Mouse (Mus musculus): Measurements from ENCODE around the gene 4932438H23Rik. TPM values are rescaled to one million over a fixed set of nuclear protein-coding genes. Genes with fewer than 3 reads are reported as not detected.

Gene 4932438H23Rik
- polyA plus RNA-seq, 1 experiment from 2014 or later, result not detected

DNA sequence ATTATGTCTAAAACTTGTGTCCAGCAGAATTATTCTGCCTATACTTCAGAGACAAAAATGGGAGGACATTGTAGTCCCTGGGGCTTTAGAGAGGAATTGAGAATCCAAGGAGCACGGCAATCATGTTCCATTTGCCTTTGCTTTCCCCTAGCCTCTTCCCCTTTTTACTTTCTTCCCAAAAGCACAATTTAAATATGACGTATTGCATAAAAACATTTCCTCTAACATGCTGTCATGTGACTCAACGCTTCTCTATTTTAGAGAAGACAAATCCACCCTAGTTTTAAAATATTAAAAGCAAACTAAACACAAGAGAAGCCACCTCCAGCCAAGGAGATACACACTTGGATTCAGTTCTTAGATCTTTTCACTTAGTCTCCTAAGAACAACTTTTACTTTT, 83.1 kb downstream of the 4932438H23Rik start:
- H3K36me3 ChIP-seq (ENCODE audit: control insufficient read depth, insufficient read depth, low read length), result peaks cover 35% of the 10 kb centered on the region
- no peak for DNase-seq (ENCODE audit: low spot score)
- 48% methylated on average over 3 of the region's 3 CpGs for WGBS
- peaks cover 8% of the 10 kb centered on the region for H3K4me1 ChIP-seq (replicated peaks; ENCODE audit: control insufficient read depth, insufficient read depth, low read length)
- H3K27me3 ChIP-seq (replicated peaks; ENCODE audit: control insufficient read depth, insufficient read depth, low read length), result no peaks in the 10 kb centered on the region
- no peaks in the 10 kb centered on the region for H3K9me3 ChIP-seq (ENCODE audit: control insufficient read depth, low read length)
- H3K4me3 ChIP-seq (ENCODE audit: low read depth, low read length), result peak overlapping the region; percentile 88
- peak overlapping the region; percentile 71 for H3K9ac ChIP-seq (ENCODE audit: low read length)
- H3K4me2 ChIP-seq (ENCODE audit: low read length), result peak overlapping the region; percentile 80
- ATAC-seq (replicated peaks; ENCODE audit: low FRiP score, low TSS enrichment, low read depth), result no peak
- H3K27ac ChIP-seq (ENCODE audit: low read depth), result peak overlapping the region; percentile 85

DNA sequence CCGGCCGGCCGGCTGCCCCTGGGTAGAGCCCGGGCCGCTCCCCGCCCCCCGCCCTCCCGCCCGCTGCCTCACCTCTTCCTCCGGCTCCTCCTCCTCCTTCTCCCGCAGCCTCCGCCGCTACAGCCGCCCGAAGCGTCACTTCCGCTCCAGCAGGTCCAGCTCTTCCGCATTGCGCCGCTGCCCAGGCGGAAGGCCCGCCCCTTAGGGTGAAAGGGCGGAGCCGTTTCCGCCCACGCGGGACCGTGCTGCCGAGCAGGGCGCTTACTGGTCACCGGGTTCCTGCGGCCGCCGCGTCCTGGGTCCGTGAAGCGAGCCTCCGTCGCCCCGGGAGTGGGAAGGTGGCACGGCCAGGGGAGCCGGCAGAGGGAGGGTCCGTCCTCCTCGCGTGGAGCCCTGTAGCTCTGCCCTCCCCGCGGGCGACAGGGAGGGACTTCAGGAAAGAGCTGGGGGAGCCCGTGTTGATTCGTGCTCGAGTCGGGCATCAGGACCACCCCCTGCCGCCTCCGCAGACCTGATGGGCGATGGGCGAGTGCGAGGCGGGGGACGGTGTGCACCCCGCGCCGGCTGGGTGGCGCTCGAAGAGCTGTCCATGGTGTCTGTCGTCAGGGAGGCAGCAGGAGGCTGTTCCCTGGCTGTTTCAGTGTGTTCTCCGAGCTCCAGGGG, 83.8 kb downstream of the 4932438H23Rik start, which contains the start of gene Synj1:
Gene Synj1 (minus strand): TSS at position 288 of the 663 bp plus-strand sequence.
- peak; percentile 90 for DNase-seq (ENCODE audit: low spot score)
- Histone ChIP-seq H3K27ac (ENCODE audit: low read depth) (peak within 1 kb of the TSS; percentile 85), H3K4me2 (ENCODE audit: low read length) (peak within 1 kb of the TSS; percentile 80), H3K27me3 (replicated peaks; ENCODE audit: control insufficient read depth, insufficient read depth, low read length) (no peaks in the 10 kb centered on the region), H3K4me1 (replicated peaks; ENCODE audit: control insufficient read depth, insufficient read depth, low read length) (peaks cover 8% of the 10 kb centered on the region), H3K9ac (ENCODE audit: low read length) (peak within 1 kb of the TSS; percentile 71), H3K36me3 (ENCODE audit: control insufficient read depth, insufficient read depth, low read length) (peaks cover 30% of the 10 kb centered on the region), H3K4me3 (ENCODE audit: low read depth, low read length) (peak within 1 kb of the TSS; percentile 88), H3K9me3 (ENCODE audit: control insufficient read depth, low read length) (no peaks in the 10 kb centered on the region)
- WGBS, result under 1% methylated on average over 57 of the region's 66 CpGs
- peak; percentile 95 for ATAC-seq (replicated peaks; ENCODE audit: low FRiP score, low TSS enrichment, low read depth)

DNA sequence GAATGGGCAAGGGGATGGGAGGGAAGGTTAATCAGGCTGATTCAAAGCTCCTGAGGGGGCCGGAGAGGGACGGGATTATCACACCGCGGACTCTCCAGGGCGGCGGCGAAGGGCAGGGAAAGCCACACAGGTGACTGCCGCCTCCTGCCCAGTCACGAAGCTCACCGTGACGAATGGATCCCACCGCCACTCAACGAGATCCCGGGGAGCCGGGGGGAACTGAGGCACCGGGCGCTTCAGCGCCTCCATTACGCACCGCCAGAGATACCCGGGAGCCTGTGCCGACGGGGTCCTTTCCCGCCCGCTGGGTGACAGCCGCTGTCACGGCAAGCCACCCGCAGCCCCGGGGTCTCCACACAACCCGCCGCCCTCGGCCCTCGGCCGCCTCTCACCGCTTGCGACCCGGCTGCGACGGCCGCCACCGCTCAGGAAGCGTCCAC, 84.3 kb downstream of the 4932438H23Rik start:
- peak overlapping the region; percentile 88 for H3K4me3 ChIP-seq (ENCODE audit: low read depth, low read length)
- WGBS, result 0% methylated on average over 39 of the region's 42 CpGs
- peaks cover 24% of the 10 kb centered on the region for H3K36me3 ChIP-seq (ENCODE audit: control insufficient read depth, insufficient read depth, low read length)
- H3K9ac ChIP-seq (ENCODE audit: low read length), result peak overlapping the region; percentile 71
- peak; percentile 80 for ATAC-seq (replicated peaks; ENCODE audit: low FRiP score, low TSS enrichment, low read depth)
- peak; percentile 85 for DNase-seq (ENCODE audit: low spot score)
- H3K27me3 ChIP-seq (replicated peaks; ENCODE audit: control insufficient read depth, insufficient read depth, low read length), result no peaks in the 10 kb centered on the region
- peak overlapping the region; percentile 74 for H3K27ac ChIP-seq (ENCODE audit: low read depth)
- H3K4me1 ChIP-seq (replicated peaks; ENCODE audit: control insufficient read depth, insufficient read depth, low read length), result peaks cover 8% of the 10 kb centered on the region
- peak overlapping the region; percentile 80 for H3K4me2 ChIP-seq (ENCODE audit: low read length)
- no peaks in the 10 kb centered on the region for H3K9me3 ChIP-seq (ENCODE audit: control insufficient read depth, low read length)

DNA sequence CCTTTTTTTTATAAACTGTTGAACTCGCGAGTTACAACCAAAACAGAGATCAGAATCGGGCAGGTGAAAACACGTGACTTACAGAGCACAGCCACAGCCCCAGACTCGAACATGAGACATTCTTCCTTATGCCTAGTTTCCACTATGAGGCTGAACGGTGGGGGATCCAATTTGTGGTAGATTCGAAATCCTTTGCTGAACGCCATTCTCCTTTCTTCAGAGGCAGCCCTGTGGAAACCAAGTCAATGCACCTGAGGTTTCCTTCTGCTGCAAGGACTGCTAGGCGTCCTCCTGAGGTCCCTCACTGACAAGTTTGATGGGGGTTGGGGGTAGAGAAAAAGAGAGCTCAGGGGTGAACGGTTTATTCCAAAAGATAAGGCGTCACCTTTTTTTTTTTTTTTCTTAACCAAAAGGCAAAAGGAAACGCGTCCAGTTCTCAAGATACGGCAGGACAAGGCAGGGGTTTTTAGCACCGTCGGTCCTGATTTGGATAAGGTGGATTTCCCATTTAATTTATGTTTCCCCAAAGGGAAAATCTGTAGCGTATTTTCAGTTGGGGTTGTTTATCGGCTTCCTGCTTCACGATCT, 84.9 kb downstream of the 4932438H23Rik start:
- peak; percentile 62 for DNase-seq (ENCODE audit: low spot score)
- Histone ChIP-seq H3K36me3 (ENCODE audit: control insufficient read depth, insufficient read depth, low read length) (peaks cover 19% of the 10 kb centered on the region), H3K4me1 (replicated peaks; ENCODE audit: control insufficient read depth, insufficient read depth, low read length) (peaks cover 8% of the 10 kb centered on the region), H3K4me3 (ENCODE audit: low read depth, low read length) (peak overlapping the region; percentile 88), H3K4me2 (ENCODE audit: low read length) (peak overlapping the region; percentile 80), H3K9me3 (ENCODE audit: control insufficient read depth, low read length) (no peaks in the 10 kb centered on the region), H3K27me3 (replicated peaks; ENCODE audit: control insufficient read depth, insufficient read depth, low read length) (no peaks in the 10 kb centered on the region), H3K9ac (ENCODE audit: low read length) (peak overlapping the region; percentile 71), H3K27ac (ENCODE audit: low read depth) (peak overlapping the region; percentile 74)
- no peak for ATAC-seq (replicated peaks; ENCODE audit: low FRiP score, low TSS enrichment, low read depth)
- WGBS, result 1% methylated on average over 19 of the region's 19 CpGs

DNA sequence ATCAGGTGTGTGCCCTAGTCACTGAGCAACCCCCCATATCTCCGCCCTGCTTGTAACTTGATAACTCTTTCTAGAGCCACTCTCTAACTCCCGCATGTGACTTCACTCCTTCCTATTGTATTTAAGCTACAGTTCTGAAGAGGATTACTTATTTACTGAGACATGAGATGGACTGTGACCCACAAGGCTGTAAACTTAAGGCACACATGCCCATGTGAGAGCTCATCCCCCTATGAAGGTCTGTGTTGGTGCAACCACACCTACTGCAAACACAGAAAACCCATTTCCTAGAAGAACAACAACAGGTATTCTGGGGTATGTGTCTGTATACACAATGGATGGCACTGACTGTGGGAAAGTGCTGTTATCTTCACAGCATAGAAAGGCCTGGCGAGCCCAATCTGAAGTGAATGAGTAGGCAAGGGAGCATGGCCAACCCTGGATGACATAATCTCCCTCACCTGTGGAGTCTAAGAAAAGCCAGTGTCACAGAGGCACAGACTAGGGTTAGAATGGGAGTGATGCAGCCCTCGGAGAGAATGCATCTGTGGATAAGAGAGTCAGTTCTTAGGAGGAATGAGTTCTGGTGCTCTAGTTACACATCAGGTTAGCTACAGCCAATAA, 89.9 kb downstream of the 4932438H23Rik start:
- H3K4me3 ChIP-seq (ENCODE audit: low read depth, low read length), result no peak overlapping the region
- no peak overlapping the region for H3K9ac ChIP-seq (ENCODE audit: low read length)
- ATAC-seq (replicated peaks; ENCODE audit: low FRiP score, low TSS enrichment, low read depth) (0 out of 2 replicates have a peak, but pooled peaks have one; percentile 32), DNase-seq (ENCODE audit: low spot score) (no peak)
- H3K9me3 ChIP-seq (ENCODE audit: control insufficient read depth, low read length), result no peaks in the 10 kb centered on the region
- no peaks in the 10 kb centered on the region for H3K36me3 ChIP-seq (ENCODE audit: control insufficient read depth, insufficient read depth, low read length)
- no peaks in the 10 kb centered on the region for H3K27me3 ChIP-seq (replicated peaks; ENCODE audit: control insufficient read depth, insufficient read depth, low read length)
- H3K4me1 ChIP-seq (replicated peaks; ENCODE audit: control insufficient read depth, insufficient read depth, low read length), result no peaks in the 10 kb centered on the region; the same call in 1 of the 2 replicates
- 73% methylated on average over 4 of the region's 4 CpGs for WGBS
- H3K4me2 ChIP-seq (ENCODE audit: low read length), result no peak overlapping the region
- H3K27ac ChIP-seq (ENCODE audit: low read depth), result no peak overlapping the region

Other genes starting within 250 kb of the 4932438H23Rik start
- gene Cfap298, start 160.0 kb downstream of the 4932438H23Rik start, polyA plus RNA-seq (2014; fragmentation: Nextera tagmentation; extraction: Ambion mirVana), result 35.7 and 38.4 TPM in 2 replicates
- gene Synj1, start 83.8 kb downstream of the 4932438H23Rik start, polyA plus RNA-seq (2014; fragmentation: Nextera tagmentation; extraction: Ambion mirVana), result 15.2 and 18.1 TPM in 2 replicates
- 60.7 and 71.1 TPM in 2 replicates for gene Paxbp1, start 50.6 kb downstream of the 4932438H23Rik start, polyA plus RNA-seq (2014; fragmentation: Nextera tagmentation; extraction: Ambion mirVana)
- gene Olig2, start 130.3 kb upstream of the 4932438H23Rik start, polyA plus RNA-seq (2014; fragmentation: Nextera tagmentation; extraction: Ambion mirVana), result not detected in 2 replicates
- 0.14 TPM in 1 of 2 replicates, not detected in the other for gene Olig1, start 174.7 kb upstream of the 4932438H23Rik start, polyA plus RNA-seq (2014; fragmentation: Nextera tagmentation; extraction: Ambion mirVana)